Mouse (Mus musculus): Measurements from ENCODE around the gene Slc17a4. TPM values are rescaled to one million over a fixed set of nuclear protein-coding genes. Genes with fewer than 3 reads are reported as not detected.

Gene Slc17a4
- total and polyA plus RNA-seq, 3 experiments: 0.54 TPM; not detected in 2

- Histone ChIP-seq H3K79me2 (ENCODE audit: control insufficient read depth, insufficient read depth, low read length, poor library complexity) (no peaks in the 10 kb centered on the region), H3K36me3 (ENCODE audit: control insufficient read depth in 1 of 2, insufficient read depth in 2 of 2, low read length in 2 of 2) (no peaks in the 10 kb centered on the region), H3K27ac (ENCODE audit: control insufficient read depth, low read depth, low read length) (no peak overlapping the region), H3K4me3 (ENCODE audit: control insufficient read depth in 1 of 2, insufficient read depth in 1 of 2, low read depth in 2 of 2, low read length in 2 of 2) (no peak overlapping the region), H3K9ac (ENCODE audit: control insufficient read depth, low read depth, low read length, poor library complexity, severe bottlenecking) (no peak overlapping the region), H3K4me1 (ENCODE audit: control insufficient read depth in 1 of 2, insufficient read depth in 2 of 2, low read length in 2 of 2) (no peaks in the 10 kb centered on the region), H3K27me3 (ENCODE audit: control insufficient read depth in 1 of 2, insufficient read depth in 2 of 2, low read length in 2 of 2) (peaks cover 0 to 7% of the 10 kb centered on the region in 2 experiments; a peak in 3 of 4 replicates), H3K9me3 (replicated peaks; ENCODE audit: insufficient read depth, low read length) (no peaks in the 10 kb centered on the region)
- TF ChIP-seq RCOR1 (IDR thresholded peaks at IDR 0.05; ENCODE audit: low read depth, low read length) (no peak), NELFE (IDR thresholded peaks at IDR 0.05; ENCODE audit: low read depth, low read length) (no peak), TBP (IDR thresholded peaks at IDR 0.05; ENCODE audit: low read depth, low read length) (no peak), HCFC1 (IDR thresholded peaks at IDR 0.05; ENCODE audit: low read depth, low read length) (no peak), TCF12 (IDR thresholded peaks at IDR 0.05; ENCODE audit: low read depth, low read length) (no peak), USF2 (IDR thresholded peaks at IDR 0.05; ENCODE audit: borderline replicate concordance in 1 of 2, insufficient read depth in 1 of 2, low read depth in 1 of 2, low read length in 2 of 2) (no peak), SMC3 (IDR thresholded peaks at IDR 0.05; ENCODE audit: low read depth, low read length) (no peak), ZMIZ1 (IDR thresholded peaks at IDR 0.05; ENCODE audit: low read depth, low read length) (no peak), EP300 (IDR thresholded peaks at IDR 0.05; ENCODE audit: low read depth in 1 of 2, low read length in 2 of 2) (no peak), ELF1 (IDR thresholded peaks at IDR 0.05; ENCODE audit: low read depth, low read length) (no peak), CTCF (IDR thresholded peaks at IDR 0.05 in 2 of 3, conservative IDR thresholded peaks at IDR 0.05 in 1 of 3; ENCODE audit: control insufficient read depth in 1 of 3, insufficient read depth in 1 of 3, low read depth in 2 of 3, low read length in 3 of 3, poor library complexity in 1 of 3, severe bottlenecking in 1 of 3) (no peak), ETS1 (IDR thresholded peaks at IDR 0.05; ENCODE audit: low read depth, low read length) (no peak), POLR2AphosphoS2 (IDR thresholded peaks at IDR 0.05; ENCODE audit: low read length) (no peak), RAD21 (IDR thresholded peaks at IDR 0.05; ENCODE audit: low read depth, low read length) (no peak), E2F4 (IDR thresholded peaks at IDR 0.05; ENCODE audit: borderline replicate concordance, low read depth, low read length) (no peak), ZC3H11A (IDR thresholded peaks at IDR 0.05; ENCODE audit: low read depth, low read length) (no peak), USF1 (IDR thresholded peaks at IDR 0.05; ENCODE audit: low read depth, low read length) (no peak)
- no peak for DNase-seq (ENCODE audit: low read depth, low spot score)
Observed at GRCm38 (mm10) chr13:23930904-23931303, 16.1 kb upstream of the Slc17a4 start.

GRCm38 (mm10) chr13:23930461-23930860 lies 15.7 kb upstream of the Slc17a4 start:
- Histone ChIP-seq H3K27ac (ENCODE audit: control insufficient read depth, low read depth, low read length) (no peak overlapping the region), H3K36me3 (ENCODE audit: control insufficient read depth in 1 of 2, insufficient read depth in 2 of 2, low read length in 2 of 2) (no peaks in the 10 kb centered on the region), H3K9me3 (replicated peaks; ENCODE audit: insufficient read depth, low read length) (no peaks in the 10 kb centered on the region), H3K4me3 (ENCODE audit: control insufficient read depth in 1 of 2, insufficient read depth in 1 of 2, low read depth in 2 of 2, low read length in 2 of 2) (no peak overlapping the region), H3K27me3 (ENCODE audit: control insufficient read depth in 1 of 2, insufficient read depth in 2 of 2, low read length in 2 of 2) (peaks cover 0 to 5% of the 10 kb centered on the region in 2 experiments; a peak in 3 of 4 replicates), H3K79me2 (ENCODE audit: control insufficient read depth, insufficient read depth, low read length, poor library complexity) (no peaks in the 10 kb centered on the region), H3K9ac (ENCODE audit: control insufficient read depth, low read depth, low read length, poor library complexity, severe bottlenecking) (no peak overlapping the region), H3K4me1 (ENCODE audit: control insufficient read depth in 1 of 2, insufficient read depth in 2 of 2, low read length in 2 of 2) (no peaks in the 10 kb centered on the region)
- no peak for DNase-seq (ENCODE audit: low read depth, low spot score)
- no peak for TF ChIP-seq ETS1 (IDR thresholded peaks at IDR 0.05; ENCODE audit: low read depth, low read length)
- no peak for TF ChIP-seq CHD2 (IDR thresholded peaks at IDR 0.05; ENCODE audit: low read length)
- TF ChIP-seq ZKSCAN1 (IDR thresholded peaks at IDR 0.05; ENCODE audit: low read depth, low read length): no peak
- TF ChIP-seq TCF12 (IDR thresholded peaks at IDR 0.05; ENCODE audit: low read depth, low read length): no peak
- no peak for TF ChIP-seq MEF2A (IDR thresholded peaks at IDR 0.05; ENCODE audit: extremely low read depth, insufficient replicate concordance, low read depth, low read length, poor library complexity, severe bottlenecking)
- no peak for TF ChIP-seq POLR2AphosphoS2 (IDR thresholded peaks at IDR 0.05; ENCODE audit: low read length)
- TF ChIP-seq GATA1 (IDR thresholded peaks at IDR 0.05; ENCODE audit: low read depth, low read length): no peak
- no peak for TF ChIP-seq GABPA (IDR thresholded peaks at IDR 0.05; ENCODE audit: low read depth, low read length)
- no peak for TF ChIP-seq POLR2A (IDR thresholded peaks at IDR 0.05; ENCODE audit: control insufficient read depth in 1 of 2, insufficient read depth in 1 of 2, low read depth in 1 of 2, low read length in 2 of 2, poor library complexity in 1 of 2)
- TF ChIP-seq MAX (IDR thresholded peaks at IDR 0.05; ENCODE audit: low read length): no peak
- no peak for TF ChIP-seq HCFC1 (IDR thresholded peaks at IDR 0.05; ENCODE audit: low read depth, low read length)
- TF ChIP-seq ELF1 (IDR thresholded peaks at IDR 0.05; ENCODE audit: low read depth, low read length): no peak
- TF ChIP-seq UBTF (IDR thresholded peaks at IDR 0.05; ENCODE audit: borderline replicate concordance, insufficient read depth, low read depth, low read length): no peak
- no peak for TF ChIP-seq USF1 (IDR thresholded peaks at IDR 0.05; ENCODE audit: low read depth, low read length)
- no peak for TF ChIP-seq NRF1 (IDR thresholded peaks at IDR 0.05; ENCODE audit: insufficient read depth, low read depth, low read length, poor library complexity, severe bottlenecking)

All from MEL (cell line).